Mouse (Mus musculus) CH12.LX (cell line): Measurements from ENCODE around the gene Smtn. TPM values are rescaled to one million over a fixed set of nuclear protein-coding genes. Genes with fewer than 3 reads are reported as not detected.

Experiments used
- DNase-seq: peaks from one replicate; pipeline ENCODE4 v3.0.0-alpha.2; 2013; ENCODE audit errors: extremely low read depth
- H3K27ac ChIP-seq: 2 replicates; pipeline ENCODE4 v1.5.1; 2012; ENCODE audit warnings: low read depth, mild to moderate bottlenecking, control low read depth, moderate library complexity; ENCODE audit not compliant: insufficient read depth
- H3K27me3 ChIP-seq: replicated peaks from 2 replicates; pipeline ENCODE3; 2012; ENCODE audit warnings: inconsistent platforms
- H3K36me3 ChIP-seq, 2 experiments: replicated peaks in 1 of 2; 2 replicates each; pipeline versions ENCODE3 to v1.6.1; 2012; ENCODE audit warnings: inconsistent platforms in 1 of 2, low read length in 1 of 2, mild to moderate bottlenecking in 1 of 2, mixed read lengths in 1 of 2, moderate library complexity in 1 of 2; ENCODE audit not compliant: control insufficient read depth in 1 of 2, insufficient read depth in 1 of 2
- H3K4me1 ChIP-seq, 2 experiments: 2 replicates each; pipeline ENCODE4 v1.6.1; 2012; ENCODE audit warnings: inconsistent platforms in 1 of 2, moderate library complexity in 1 of 2; ENCODE audit not compliant: insufficient read depth in 2 of 2, control insufficient read depth in 1 of 2
- H3K4me2 ChIP-seq: 2 replicates; pipeline ENCODE4 v1.6.1; 2012; ENCODE audit warnings: low read depth, mild to moderate bottlenecking, control low read depth; ENCODE audit not compliant: poor library complexity, insufficient read depth, severe bottlenecking
- H3K4me3 ChIP-seq, 3 experiments: fragments of 150-350 bp in 1 of 3; sonication (generic) in 1 of 3; replicated peaks in 1 of 3; 2 replicates each; pipeline versions ENCODE3 to v1.5.1; 2011 to 2012; ENCODE audit warnings: low read depth in 2 of 3, low read length in 2 of 3, mild to moderate bottlenecking in 2 of 3, moderate library complexity in 2 of 3, control low read depth in 1 of 3, improper control_type of control experiment in 1 of 3, inconsistent platforms in 1 of 3, mixed read lengths in 1 of 3; ENCODE audit not compliant: poor library complexity in 1 of 3
- H3K79me2 ChIP-seq: replicated peaks from 2 replicates; pipeline ENCODE4 v1.6.1; 2012; ENCODE audit warnings: mild to moderate bottlenecking, moderate library complexity; ENCODE audit not compliant: control insufficient read depth, poor library complexity, insufficient read depth, severe bottlenecking; ENCODE audit errors: extremely low read depth
- H3K9ac ChIP-seq: 2 replicates; pipeline ENCODE4 v1.6.1; 2012; ENCODE audit warnings: low read depth, mild to moderate bottlenecking, control low read depth, moderate library complexity; ENCODE audit not compliant: insufficient read depth
- H3K9me3 ChIP-seq: replicated peaks from 2 replicates; pipeline ENCODE3; 2012; ENCODE audit warnings: low read length, inconsistent platforms, mixed read lengths
- BHLHE40 ChIP-seq: IDR thresholded peaks from 2 replicates; pipeline ENCODE4 v1.6.1; 2011; ENCODE audit warnings: mild to moderate bottlenecking, low read depth, low read length, improper control_type of control experiment
- CHD1 ChIP-seq: IDR thresholded peaks from 2 replicates; pipeline ENCODE4 v1.6.1; 2012; ENCODE audit warnings: low read depth, low read length, improper control_type of control experiment, inconsistent platforms
- CTCF ChIP-seq, 2 experiments: IDR thresholded peaks in 1 of 2; conservative IDR thresholded peaks in 1 of 2; 2 replicates each; pipeline ENCODE4 v1.5.1; 2011 to 2012; ENCODE audit warnings: low read depth in 2 of 2, low read length in 2 of 2, improper control_type of control experiment in 1 of 2, inconsistent platforms in 1 of 2, mild to moderate bottlenecking in 1 of 2, moderate library complexity in 1 of 2
- E2F4 ChIP-seq: IDR thresholded peaks from 2 replicates; pipeline ENCODE4 v1.6.1; 2011; ENCODE audit warnings: low read depth, low read length, improper control_type of control experiment; ENCODE audit not compliant: insufficient replicate concordance
- ELF1 ChIP-seq: IDR thresholded peaks from 2 replicates; pipeline ENCODE4 v1.6.1; 2014; ENCODE audit warnings: low read depth, mild to moderate bottlenecking, inconsistent platforms, low read length, improper control_type of control experiment
- HCFC1 ChIP-seq: IDR thresholded peaks from 2 replicates; pipeline ENCODE4 v1.6.1; 2012; ENCODE audit warnings: low read depth, mild to moderate bottlenecking, inconsistent platforms, low read length, improper control_type of control experiment
- IRF4 ChIP-seq: IDR thresholded peaks from 2 replicates; pipeline ENCODE4 v1.6.1; 2014; ENCODE audit warnings: low read depth, mild to moderate bottlenecking, inconsistent platforms, low read length, improper control_type of control experiment
- JUND ChIP-seq: conservative IDR thresholded peaks from 2 replicates; pipeline ENCODE4 v1.6.1; 2011; ENCODE audit warnings: low read depth, low read length, improper control_type of control experiment
- MAX ChIP-seq: IDR thresholded peaks from 2 replicates; pipeline ENCODE4 v1.6.1; 2011; ENCODE audit warnings: low read length, improper control_type of control experiment
- MEF2A ChIP-seq: IDR thresholded peaks from 2 replicates; pipeline ENCODE4 v1.6.1; 2014; ENCODE audit warnings: low read depth, mild to moderate bottlenecking, inconsistent platforms, low read length, improper control_type of control experiment, borderline replicate concordance
- MYC ChIP-seq: IDR thresholded peaks from 2 replicates; pipeline ENCODE4 v1.6.1; 2011; ENCODE audit warnings: low read depth, mild to moderate bottlenecking, improper control_type of control experiment, low read length
- NELFE ChIP-seq: IDR thresholded peaks from 2 replicates; pipeline ENCODE4 v1.6.1; 2011; ENCODE audit warnings: low read depth, low read length, improper control_type of control experiment
- NRF1 ChIP-seq: IDR thresholded peaks from 2 replicates; pipeline ENCODE4 v1.6.1; 2014; ENCODE audit warnings: low read depth, mild to moderate bottlenecking, inconsistent platforms, low read length, improper control_type of control experiment, moderate library complexity
- RAD21 ChIP-seq: IDR thresholded peaks from 2 replicates; pipeline ENCODE4 v1.6.1; 2011; ENCODE audit warnings: low read depth, mild to moderate bottlenecking, low read length, improper control_type of control experiment, moderate library complexity
- SMC3 ChIP-seq: IDR thresholded peaks from 2 replicates; pipeline ENCODE4 v1.6.1; 2011; ENCODE audit warnings: low read depth, low read length, improper control_type of control experiment
- TBP ChIP-seq: conservative IDR thresholded peaks from 2 replicates; pipeline ENCODE4 v1.6.1; 2011; ENCODE audit warnings: low read depth, low read length, improper control_type of control experiment
- TCF12 ChIP-seq: IDR thresholded peaks from 2 replicates; pipeline ENCODE4 v1.6.1; 2014; ENCODE audit warnings: low read depth, mild to moderate bottlenecking, inconsistent platforms, low read length, improper control_type of control experiment
- ZC3H11A ChIP-seq: IDR thresholded peaks from 2 replicates; pipeline ENCODE4 v1.6.1; 2012; ENCODE audit warnings: low read depth, mild to moderate bottlenecking, inconsistent platforms, low read length, improper control_type of control experiment
- ZKSCAN1 ChIP-seq: IDR thresholded peaks from 2 replicates; pipeline ENCODE4 v1.6.1; 2012; ENCODE audit warnings: low read depth, inconsistent platforms, low read length, improper control_type of control experiment, borderline replicate concordance
- ZMIZ1 ChIP-seq: IDR thresholded peaks from 2 replicates; pipeline ENCODE4 v1.6.1; 2012; ENCODE audit warnings: low read depth, mild to moderate bottlenecking, inconsistent platforms, low read length, improper control_type of control experiment
- ZNF384 ChIP-seq: IDR thresholded peaks from 2 replicates; pipeline ENCODE4 v1.6.1; 2012; ENCODE audit warnings: low read depth, low read length, improper control_type of control experiment, inconsistent platforms
- dilution Hi-C: fragments of 300-500 bp; cut with MboI; formaldehyde crosslinking; loops from 2 replicates; pipeline ENCODE4 v1.14.3; 2020; ENCODE audit warnings: low sequenced_read_pairs; ENCODE audit not compliant: extremely low pct_unique_long_range_greater_than_20kb, extremely low pct_ligation_motif_present
- in situ Hi-C: fragments of 300-500 bp; cut with MboI; formaldehyde crosslinking; loops from 3 replicates; pipeline ENCODE4 v1.14.3; 2019; ENCODE audit warnings: low sequenced_read_pairs, low pct_ligation_motif_present, low pct_unique_long_range_greater_than_20kb, mixed read lengths
- polyA plus RNA-seq: library from polyadenylated mRNA; unstranded; fragments of >175 nt; gene quantifications from 2 replicates; pipeline ENCODE4 v1.2.1, GENCODE M21; 2012; ENCODE audit warnings: low read depth; ENCODE audit not compliant: insufficient read length
- total RNA-seq, 2 experiments: library from RNA; depleted of rRNA; stranded (reverse); fragments of 300-350 nt in 1 of 2; fragments of >200 nt in 1 of 2; gene quantifications; 2 replicates each; pipeline ENCODE4 v1.2.3; 2012 to 2014

Gene Smtn
- total RNA-seq (2012; rRNA removed) (2.9 and 3.1 TPM in 2 replicates), total RNA-seq (2014; rRNA removed) (0.58 and 0.77 TPM in 2 replicates), polyA plus RNA-seq (5.0 and 5.3 TPM in 2 replicates)

DNA sequence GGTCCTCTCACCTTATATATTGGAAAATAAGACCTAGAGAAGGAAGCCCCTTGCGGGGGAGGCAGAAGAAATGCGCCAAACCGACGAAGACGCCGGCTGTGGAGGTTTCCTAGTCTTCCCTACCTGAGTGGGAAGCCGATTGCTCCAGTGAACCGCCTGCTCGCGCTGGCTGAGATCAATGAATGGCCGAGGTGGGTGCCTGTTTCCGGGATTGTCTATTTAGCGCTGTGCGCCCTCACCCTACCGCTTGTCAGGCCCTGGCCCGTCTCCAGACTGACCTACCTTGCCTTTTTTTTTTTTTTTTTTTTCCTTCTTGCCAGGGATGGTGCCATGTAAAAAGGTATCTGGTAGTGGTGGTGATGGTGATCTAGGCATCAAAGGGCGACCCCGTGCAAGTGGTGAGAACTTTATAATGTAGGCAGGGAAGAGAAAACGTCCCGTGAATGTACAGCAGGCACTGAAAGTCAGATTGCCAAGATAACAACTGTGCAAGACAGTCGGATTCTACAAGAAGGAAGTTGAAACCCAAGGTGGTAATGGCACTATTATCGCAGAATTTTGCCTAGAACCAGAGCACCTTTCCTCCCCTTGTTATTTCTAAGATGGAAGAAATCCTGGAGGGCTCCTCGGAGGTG, at the start of gene Smtn:
Gene Smtn (minus strand): TSS at position 162 of the 635 bp plus-strand sequence.
- Histone ChIP-seq H3K4me3 (peak within 1 kb of the TSS; percentile 49 to 56 (median 53)), H3K27ac (no peak within 1 kb of the TSS), H3K4me2 (peak within 1 kb of the TSS; percentile 98), H3K36me3 (no peaks in the 10 kb centered on the region), H3K4me1 (peaks cover 1 to 47% of the 10 kb centered on the region in 2 experiments; a peak in 3 of 4 replicates), H3K9ac (no peak within 1 kb of the TSS), H3K27me3 (no peaks in the 10 kb centered on the region), H3K79me2 (no peaks in the 10 kb centered on the region), H3K9me3 (peaks cover 8% of the 10 kb centered on the region)
- dilution Hi-C loops: no loop called here
- DNase-seq: no peak
- no peak for TF ChIP-seq ZC3H11A
- in situ Hi-C loops: loop anchor here (10.0 to 25.0 kb wide), 2 partner anchors 124 to 372 kb away; partner anchors contain the start of gene Slc35e4

DNA sequence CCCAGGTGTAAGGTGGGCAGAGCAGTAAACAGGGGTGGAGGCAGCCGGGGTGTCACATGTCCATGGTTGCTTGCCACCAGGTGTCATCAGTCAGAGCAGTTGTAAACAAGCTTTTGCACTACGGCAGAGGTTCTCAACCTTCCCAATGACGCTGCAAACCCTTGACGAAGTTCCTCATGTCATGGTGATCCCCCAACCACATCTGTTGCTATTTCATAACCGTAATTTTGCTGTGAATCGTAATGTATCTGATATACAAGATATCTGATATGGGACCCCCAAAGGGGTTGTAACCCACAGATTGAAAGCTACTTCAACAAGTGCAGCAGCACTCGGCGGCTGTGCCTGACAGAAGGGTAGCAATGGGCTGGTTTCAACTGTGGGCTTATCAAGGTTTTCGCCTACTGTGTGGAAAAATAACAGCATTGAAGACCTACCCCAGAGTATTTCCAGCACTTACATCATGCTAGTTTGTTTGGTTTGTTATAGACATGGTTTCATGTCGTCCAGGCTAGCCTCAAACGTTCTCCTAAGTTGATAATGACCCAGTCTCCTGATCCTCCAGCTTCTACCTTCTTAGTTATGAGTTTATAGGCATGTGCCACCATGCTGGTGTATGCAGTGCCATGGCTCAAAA, 47.7 kb upstream of the Smtn start:
- TF ChIP-seq CTCF (conservative IDR thresholded peaks at IDR 0.05 in 1 of 2, IDR thresholded peaks at IDR 0.05 in 1 of 2; ENCODE audit: low read depth in 2 of 2, low read length in 2 of 2): no peak
- no peak for TF ChIP-seq MYC
- no peak for TF ChIP-seq JUND
- TF ChIP-seq BHLHE40: no peak
- no peak for TF ChIP-seq ZKSCAN1
- no peak for TF ChIP-seq MEF2A
- no peak overlapping the region for H3K4me2 ChIP-seq
- no peak overlapping the region for H3K4me3 ChIP-seq
- in situ Hi-C loops: no loop called here
- H3K9ac ChIP-seq: no peak overlapping the region
- dilution Hi-C loops: no loop called here
- no peak for DNase-seq
- peaks cover 4% of the 10 kb centered on the region for H3K27me3 ChIP-seq
- no peaks in the 10 kb centered on the region for H3K36me3 ChIP-seq
- peaks cover 4 to 7% of the 10 kb centered on the region in 2 experiments for H3K4me1 ChIP-seq
- peaks cover 6% of the 10 kb centered on the region for H3K9me3 ChIP-seq
- H3K27ac ChIP-seq: no peak overlapping the region
- no peaks in the 10 kb centered on the region for H3K79me2 ChIP-seq

DNA sequence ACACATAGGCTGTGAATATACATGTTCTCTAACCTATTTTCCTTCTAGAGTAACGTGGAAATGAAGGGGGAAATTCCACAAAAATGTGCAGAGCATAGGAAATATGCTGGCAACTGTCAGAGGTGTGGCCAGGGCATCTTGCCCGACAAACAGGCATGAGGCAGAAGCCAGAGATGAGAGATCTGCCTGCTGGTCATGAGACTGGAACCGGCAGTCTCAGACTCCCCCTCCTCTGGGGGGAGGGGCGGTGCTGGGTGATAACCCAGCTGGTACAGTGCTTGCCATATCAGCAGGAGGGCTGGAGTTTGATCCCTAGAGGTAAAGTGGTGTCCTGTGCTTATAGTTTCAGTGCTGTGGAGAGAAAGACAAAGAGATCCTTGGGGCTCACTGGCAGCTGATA, 46.9 kb upstream of the Smtn start:
- Histone ChIP-seq H3K4me3 (no peak overlapping the region), H3K4me1 (peaks cover 4 to 7% of the 10 kb centered on the region in 2 experiments), H3K9me3 (peaks cover 6% of the 10 kb centered on the region), H3K27me3 (peaks cover 4% of the 10 kb centered on the region), H3K4me2 (no peak overlapping the region), H3K9ac (no peak overlapping the region), H3K36me3 (no peaks in the 10 kb centered on the region), H3K79me2 (no peaks in the 10 kb centered on the region), H3K27ac (no peak overlapping the region)
- no peak for DNase-seq
- dilution Hi-C loops: no loop called here
- in situ Hi-C loops: no loop called here
- TF ChIP-seq TCF12 (no peak), BHLHE40 (no peak), ELF1 (no peak), NRF1 (no peak), NELFE (no peak), RAD21 (no peak), TBP (no peak), MAX (no peak), E2F4 (no peak), CHD1 (no peak), IRF4 (no peak), ZNF384 (no peak), SMC3 (no peak), ZKSCAN1 (no peak), HCFC1 (no peak), ZMIZ1 (no peak), ZC3H11A (no peak)
